ENCODE assay signal across 9 mouse cellular contexts in genomic region chr11:88173386-88174025, GRCm38 (mm10). TPM values are rescaled to one million over a fixed set of nuclear protein-coding genes. Genes with fewer than 3 reads are reported as not detected.
DNase-seq lines count a peak whose midpoint lies in the region; ATAC-seq and TF ChIP-seq lines count a peak whose summit lies in the region.
"Had no signal": no experiment of that assay in that cellular context is flagged by ENCODE, and none has a peak within 500 bp of the region (broad histone marks: within the 10 kb centered on the region; RNA-seq: fewer than 3 reads in every experiment).

No protein-coding gene starts in this region.

- no peak overlapping the region for H3K4me3 ChIP-seq in kidney, adult 2 months (ENCODE audit: insufficient read depth, low read depth, low read length)
- H3K4me3 ChIP-seq in ES-Bruce4 (ENCODE audit: low read depth, low read length): no peak overlapping the region
- H3K4me3 ChIP-seq in embryonic facial prominence, embryonic 12.5 days: no peak overlapping the region
- no peak overlapping the region for H3K4me3 ChIP-seq in limb, embryonic 15.5 days
- H3K4me3 ChIP-seq in thymus, adult 2 months (ENCODE audit: control insufficient read depth, insufficient read depth, low read length): no peak overlapping the region
- H3K4me3 ChIP-seq: left cerebral cortex, adult 2 months had no signal

- H3K27me3 ChIP-seq in kidney, adult 2 months (replicated peaks; ENCODE audit: control insufficient read depth, insufficient read depth, low read length): no peaks in the 10 kb centered on the region
- H3K27me3 ChIP-seq in ES-Bruce4 (ENCODE audit: control insufficient read depth, insufficient read depth, low read length, poor library complexity, severe bottlenecking): no peaks in the 10 kb centered on the region
- H3K27me3 ChIP-seq in embryonic facial prominence, embryonic 12.5 days: peaks cover 15% of the 10 kb centered on the region
- H3K27me3 ChIP-seq in limb, embryonic 15.5 days: peaks cover 3% of the 10 kb centered on the region; the same call in 1 of the 2 replicates
- H3K27me3 ChIP-seq in thymus, adult 2 months (ENCODE audit: control insufficient read depth, insufficient read depth, low read length): no peaks in the 10 kb centered on the region

- H3K36me3 ChIP-seq in kidney, adult 2 months (ENCODE audit: control insufficient read depth, insufficient read depth, low read length): no peaks in the 10 kb centered on the region
- no peaks in the 10 kb centered on the region for H3K36me3 ChIP-seq in ES-Bruce4 (ENCODE audit: control insufficient read depth, insufficient read depth, low read length, poor library complexity, severe bottlenecking)
- peaks cover 15% of the 10 kb centered on the region for H3K36me3 ChIP-seq in embryonic facial prominence, embryonic 12.5 days
- H3K36me3 ChIP-seq in limb, embryonic 15.5 days: peaks cover 12% of the 10 kb centered on the region
- no peaks in the 10 kb centered on the region for H3K36me3 ChIP-seq in thymus, adult 2 months (ENCODE audit: control insufficient read depth, insufficient read depth, low read length)

- no peak; the same call in none of the 2 replicates for TF ChIP-seq EP300 in ES-Bruce4 (IDR thresholded peaks at IDR 0.05; ENCODE audit: insufficient read depth, low read depth, low read length)

- no peaks in the 10 kb centered on the region for H3K9me3 ChIP-seq in ES-Bruce4 (replicated peaks; ENCODE audit: control insufficient read depth, insufficient read depth, low read length, poor library complexity, severe bottlenecking)
- no peaks in the 10 kb centered on the region for H3K9me3 ChIP-seq in embryonic facial prominence, embryonic 12.5 days
- no peaks in the 10 kb centered on the region for H3K9me3 ChIP-seq in limb, embryonic 15.5 days

- peaks cover 8% of the 10 kb centered on the region; the same call in 1 of the 2 replicates for H3K4me1 ChIP-seq in kidney, adult 2 months (ENCODE audit: control insufficient read depth, insufficient read depth, low read length)
- peaks cover 7% of the 10 kb centered on the region for H3K4me1 ChIP-seq in ES-Bruce4 (ENCODE audit: control insufficient read depth, insufficient read depth, low read length)
- peaks cover 37% of the 10 kb centered on the region for H3K4me1 ChIP-seq in embryonic facial prominence, embryonic 12.5 days
- peaks cover 32% of the 10 kb centered on the region for H3K4me1 ChIP-seq in limb, embryonic 15.5 days
- no peaks in the 10 kb centered on the region for H3K4me1 ChIP-seq in thymus, adult 2 months (replicated peaks; ENCODE audit: control insufficient read depth, insufficient read depth, low read length)

- no peak overlapping the region; the same call in 1 of the 2 replicates for H3K4me2 ChIP-seq in embryonic facial prominence, embryonic 12.5 days (replicated peaks)
- no peak overlapping the region for H3K4me2 ChIP-seq in limb, embryonic 15.5 days

- no peak for ATAC-seq in embryonic facial prominence, embryonic 12.5 days (ENCODE audit: insufficient number of reproducible peaks, insufficient read depth, low FRiP score, low TSS enrichment)
- no peak for ATAC-seq in limb, embryonic 15.5 days (ENCODE audit: insufficient number of reproducible peaks, low FRiP score, low TSS enrichment, low read depth)

- TF ChIP-seq POLR2A in kidney, adult 2 months (IDR thresholded peaks at IDR 0.05; ENCODE audit: low read depth, low read length): no peak
- peak; percentile 26 for TF ChIP-seq POLR2A in ES-Bruce4 (IDR thresholded peaks at IDR 0.05; ENCODE audit: insufficient read depth, low read length)
- no peak for TF ChIP-seq POLR2A in thymus, adult 2 months (IDR thresholded peaks at IDR 0.05; ENCODE audit: control insufficient read depth, extremely low read depth, insufficient read depth, low read length, poor library complexity)

- no peak overlapping the region for H3K9ac ChIP-seq in ES-Bruce4 (ENCODE audit: low read depth, poor library complexity, severe bottlenecking)
- no peak overlapping the region for H3K9ac ChIP-seq in embryonic facial prominence, embryonic 12.5 days
- no peak overlapping the region for H3K9ac ChIP-seq in limb, embryonic 15.5 days

- H3K27ac ChIP-seq in kidney, adult 2 months (ENCODE audit: insufficient read depth, low read depth, low read length): peak overlapping the region; percentile 58
- peak overlapping the region; percentile 80 for H3K27ac ChIP-seq in ES-Bruce4 (ENCODE audit: insufficient read depth, low read length)
- peak overlapping the region; percentile 74 for H3K27ac ChIP-seq in embryonic facial prominence, embryonic 12.5 days
- peak overlapping the region; percentile 79 for H3K27ac ChIP-seq in limb, embryonic 15.5 days
- no peak overlapping the region for H3K27ac ChIP-seq in thymus, adult 2 months (ENCODE audit: control insufficient read depth, insufficient read depth, low read length)

- WGBS in kidney, adult 2 months: 40% methylated on average over 9 of the region's 9 CpGs
- WGBS in embryonic facial prominence, embryonic 12.5 days: 13% methylated on average over 8 of the region's 9 CpGs
- 15% methylated on average over 9 of the region's 9 CpGs for WGBS in limb, embryonic 15.5 days
- 77% methylated on average over 9 of the region's 9 CpGs for WGBS in thymus, adult 2 months

- DNase-seq in kidney, adult 2 months: no peak
- no peak for DNase-seq in kidney, postnatal 14 days
- no peak for DNase-seq in ovary, postnatal 14 days (ENCODE audit: low spot score)
- no peak for DNase-seq in thymus, adult 2 months
- no peak for DNase-seq in adrenal gland, postnatal 10 days

- TF ChIP-seq CTCF in kidney, adult 2 months (conservative IDR thresholded peaks at IDR 0.05; ENCODE audit: insufficient read depth, insufficient read length, low read depth, low read length): no peak
- no peak for TF ChIP-seq CTCF in ES-Bruce4 (IDR thresholded peaks at IDR 0.05; ENCODE audit: low read depth, low read length)
- no peak for TF ChIP-seq CTCF in thymus, adult 2 months (IDR thresholded peaks at IDR 0.05; ENCODE audit: borderline replicate concordance, control insufficient read depth, extremely low read depth, insufficient read depth, low read length, poor library complexity)

RNA-seq across cellular contexts. Expression of gene Mrps23, which starts 30.7 kb away (rescaled TPM):
- polyA plus RNA-seq in kidney, adult 2 months (2012; rRNA removed): 53.0 and 61.6 TPM in 2 replicates
- 67.9 and 107 TPM in 2 replicates for polyA plus RNA-seq in ES-Bruce4 (2011; ENCODE audit: insufficient read depth, insufficient read length, low read depth, missing spikeins)
- polyA plus RNA-seq in embryonic facial prominence, embryonic 12.5 days (2016; fragmentation: Nextera tagmentation; extraction: Ambion mirVana): 63.2 and 65.3 TPM in 2 replicates
- 52.4 and 53.0 TPM in 2 replicates for polyA plus RNA-seq in limb, embryonic 15.5 days (2015; fragmentation: Nextera tagmentation; extraction: Ambion mirVana)
- polyA plus RNA-seq in thymus, adult 2 months (2012; rRNA removed): 41.6 and 47.6 TPM in 2 replicates
- 100 to 1,000 TPM; 175 to 192 TPM for total RNA-seq in adrenal gland, postnatal 10 days (2021)
